14 mouse cellular contexts compared by ENCODE assay signal in the genomic region with DNA sequence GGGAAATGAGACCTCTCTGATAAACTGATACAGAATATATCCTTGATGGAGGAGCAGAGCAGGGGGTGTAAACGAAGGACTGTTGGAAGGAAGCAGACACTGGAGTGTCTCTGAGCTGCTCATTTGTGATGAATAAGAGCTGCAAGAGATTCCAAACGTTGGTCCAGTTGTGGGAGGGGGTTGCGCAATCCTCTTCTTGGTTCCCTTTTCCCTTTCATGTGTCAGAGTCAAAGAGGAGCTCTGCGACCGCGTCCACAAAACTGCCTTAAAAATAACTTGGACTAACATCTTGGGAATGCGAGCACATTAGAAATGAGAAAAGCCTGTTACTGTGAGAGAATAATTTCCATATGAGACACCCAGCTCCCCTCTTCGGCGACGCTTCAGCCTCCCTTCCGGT.
A peak's percentile ranks its signal among the peaks of the same experiment; 100 is the strongest.
DNase-seq lines count a peak whose midpoint lies in the region; TF ChIP-seq lines count a peak whose summit lies in the region.
"Had no signal": no experiment of that assay in that cellular context is flagged by ENCODE, and none has a peak within 500 bp of the region (broad histone marks: within the 10 kb centered on the region; RNA-seq: fewer than 3 reads in every experiment).

No protein-coding gene starts in this region.

- H3K4me3 ChIP-seq in gastrocnemius, adult 2 months: peak overlapping the region; percentile 13; the same call in 1 of the 2 replicates
- H3K4me3 ChIP-seq in left cerebral cortex, adult 2 months: no peak overlapping the region
- H3K4me3 ChIP-seq: hindbrain, embryonic 15.5 days; neural tube, embryonic 13.5 days had no signal

- intact Hi-C loops in gastrocnemius, adult 2 months (cut with DNase I): no loop called here
- intact Hi-C loops in left cerebral cortex, postnatal 14 days (cut with DNase I): no loop called here
- intact Hi-C loops in left cerebral cortex, adult 2 months (cut with DNase I): no loop called here

- peak; percentile 60 for DNase-seq in gastrocnemius, adult 2 months
- DNase-seq in gastrocnemius, postnatal 4 days (ENCODE audit: low spot score in 2 of 2): no peak
- peak; percentile 36 for DNase-seq in Muller cell, postnatal 12 days (ENCODE audit: inconsistent ontology term)
- peak; percentile 19 for DNase-seq in gastrocnemius, postnatal 25 days
- peak; percentile 64 for DNase-seq in lung, postnatal 14 days
- no peak for DNase-seq in left cerebral cortex, postnatal 14 days (ENCODE audit: low spot score in 2 of 2)
- no peak for DNase-seq in left cerebral cortex, adult 2 months (ENCODE audit: extremely low spot score in 1 of 2, low spot score in 2 of 2)
- no peak for DNase-seq in kidney, postnatal 10 days
- DNase-seq: cerebellum, postnatal 14 days; midbrain, embryonic 14.5 days; right cerebral cortex, postnatal 25 days had no signal

- no peak for TF ChIP-seq CTCF in gastrocnemius, adult 2 months (IDR thresholded peaks at IDR 0.05)
- TF ChIP-seq CTCF in left cerebral cortex, adult 2 months (IDR thresholded peaks at IDR 0.05): no peak

- peak overlapping the region; percentile 17 for H3K27ac ChIP-seq in gastrocnemius, adult 2 months
- no peak overlapping the region for H3K27ac ChIP-seq in left cerebral cortex, adult 2 months
- H3K27ac ChIP-seq: hindbrain, embryonic 15.5 days; liver, embryonic 14.5 days; neural tube, embryonic 13.5 days had no signal

Comparison
In these comparisons a context has a peak if more than half of its experiments do, and no peak if none do; other contexts are left out.
1. DNase-seq: peak in gastrocnemius, adult 2 months (single experiment), Muller cell, postnatal 12 days (single experiment), gastrocnemius, postnatal 25 days (single experiment) and lung, postnatal 14 days (single experiment); none in gastrocnemius, postnatal 4 days (0 of 2), left cerebral cortex, postnatal 14 days (0 of 2), left cerebral cortex, adult 2 months (0 of 2) and kidney, postnatal 10 days (single experiment).